Mouse (Mus musculus): ENCODE measurements around the gene Irf2bp2.
"Not testable (repeated sequence)": the region's sequence is repeated elsewhere in the genome, so short reads cannot be mapped to it uniquely, and the experiment has no call there.

Gene Irf2bp2

DNA sequence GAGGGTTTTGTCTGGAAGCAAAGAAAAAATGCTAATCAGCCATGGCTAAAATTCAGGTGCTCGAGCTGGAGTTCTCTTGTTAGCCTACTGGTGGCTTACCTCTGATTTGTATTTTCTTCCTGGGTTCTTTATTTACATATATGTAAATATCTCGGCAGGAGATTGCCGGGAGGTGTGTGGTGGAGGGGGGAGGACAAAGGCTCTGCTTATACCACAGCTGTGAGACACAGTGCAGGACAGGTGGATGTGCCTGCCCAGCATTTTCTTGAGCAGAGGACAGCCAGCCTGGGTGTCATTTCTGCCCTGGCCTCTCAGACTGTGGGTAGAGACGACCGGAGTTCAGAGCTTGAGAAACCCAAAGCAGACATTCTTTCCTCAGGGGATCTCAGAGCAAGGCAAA lies 7.5 kb upstream of the Irf2bp2 start:
- no peak for DNase-seq

DNA sequence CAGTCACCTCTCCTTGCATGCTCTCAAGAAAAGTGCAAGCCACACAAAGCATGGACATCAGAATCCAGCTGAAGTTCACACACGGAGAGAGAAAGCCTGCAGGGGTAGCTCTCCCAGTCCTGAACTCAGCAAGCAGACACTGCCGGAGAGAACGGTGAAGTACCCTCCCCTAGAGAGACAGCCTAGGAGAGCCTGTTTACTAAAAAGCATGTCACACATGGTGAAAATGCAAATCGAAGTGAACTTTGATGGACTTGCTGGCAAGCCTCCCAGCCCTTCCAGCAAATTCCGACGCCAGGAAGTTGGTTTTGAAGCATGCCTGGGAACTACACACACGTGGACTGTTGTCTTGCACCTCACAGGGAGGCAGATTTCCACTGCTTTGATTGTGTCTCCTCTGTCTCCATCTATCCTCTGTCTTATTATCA lies 7.0 kb upstream of the Irf2bp2 start:
- peak; percentile 89 to 90 for DNase-seq

DNA sequence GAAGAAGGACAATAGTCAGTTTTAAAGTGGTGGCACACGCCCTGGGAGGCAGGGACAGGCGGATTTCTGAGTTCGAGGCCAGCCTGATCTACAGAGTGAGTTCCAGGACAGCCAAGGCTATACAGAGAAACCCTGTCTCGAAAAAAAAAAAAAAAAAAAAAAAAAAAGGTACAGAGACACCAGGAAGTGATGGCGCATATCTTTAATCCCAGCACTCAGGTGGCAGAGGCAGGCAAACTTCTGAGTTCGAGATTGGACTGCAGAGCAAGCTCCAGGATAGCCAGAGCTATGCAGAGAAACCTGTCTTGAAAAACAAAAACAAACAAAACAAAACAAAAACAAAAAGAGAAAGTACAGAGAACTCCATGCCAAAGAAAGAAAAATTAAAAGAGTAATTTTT lies 6.6 kb upstream of the Irf2bp2 start:
- DNase-seq: not testable (repeated sequence)

DNA sequence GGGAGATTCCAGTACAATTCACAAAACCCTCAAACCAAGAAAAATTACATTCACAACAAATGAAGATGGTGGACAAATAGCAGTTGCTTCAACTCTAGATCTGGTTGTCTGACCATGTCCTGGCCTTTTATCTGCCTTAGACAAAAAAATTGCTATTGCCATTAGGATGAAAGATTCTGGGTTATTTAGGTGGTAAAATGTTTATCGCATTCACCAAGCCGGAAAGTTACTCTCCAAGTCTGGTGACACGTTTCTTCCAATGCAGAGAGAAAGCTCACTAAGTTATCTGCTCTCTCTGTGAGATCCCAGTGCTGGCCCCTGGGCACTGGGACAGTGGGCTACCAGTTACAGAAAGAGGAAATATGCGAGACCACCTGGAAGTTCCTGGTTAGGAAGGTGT lies 5.5 kb upstream of the Irf2bp2 start:
- DNase-seq: no peak

DNA sequence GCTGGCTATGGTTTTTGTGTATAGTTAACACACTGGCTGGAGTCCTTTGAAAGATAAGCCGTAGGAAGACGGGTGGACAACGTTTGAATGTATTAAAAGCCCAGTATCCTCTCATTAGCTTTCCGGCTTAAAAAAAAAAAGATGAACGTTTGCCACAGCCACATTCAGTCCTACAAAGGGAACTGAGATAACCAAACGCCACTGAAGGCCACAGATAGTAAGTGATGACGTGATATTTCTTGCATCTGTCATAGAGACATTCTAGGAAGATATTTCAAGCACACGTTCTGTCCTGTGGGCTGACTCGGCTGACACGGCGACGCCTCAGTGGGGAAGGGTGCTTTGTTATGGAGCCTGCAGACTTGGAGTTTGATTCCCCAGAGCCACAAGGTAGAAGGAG lies 4.4 kb upstream of the Irf2bp2 start:
- DNase-seq: no peak

DNA sequence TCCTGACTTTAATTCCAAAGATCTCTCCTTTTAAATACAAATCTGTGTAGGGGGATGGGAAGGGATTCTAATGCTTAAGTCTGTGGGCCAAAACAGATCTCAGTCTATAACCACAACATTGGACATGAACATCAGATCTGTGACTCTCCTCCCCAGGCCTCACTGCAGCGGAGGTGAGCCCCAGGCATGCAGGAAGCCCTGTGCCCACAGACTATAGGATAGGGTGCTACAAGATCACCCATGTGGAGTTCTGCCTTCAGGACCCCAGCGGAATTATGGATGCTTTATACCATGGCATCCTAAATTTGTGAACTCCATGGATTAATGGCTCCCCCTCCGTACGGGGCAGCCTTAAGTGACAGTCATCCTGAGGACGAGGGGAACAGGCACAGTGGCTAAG lies 2.9 kb upstream of the Irf2bp2 start:
- DNase-seq: no peak

DNA sequence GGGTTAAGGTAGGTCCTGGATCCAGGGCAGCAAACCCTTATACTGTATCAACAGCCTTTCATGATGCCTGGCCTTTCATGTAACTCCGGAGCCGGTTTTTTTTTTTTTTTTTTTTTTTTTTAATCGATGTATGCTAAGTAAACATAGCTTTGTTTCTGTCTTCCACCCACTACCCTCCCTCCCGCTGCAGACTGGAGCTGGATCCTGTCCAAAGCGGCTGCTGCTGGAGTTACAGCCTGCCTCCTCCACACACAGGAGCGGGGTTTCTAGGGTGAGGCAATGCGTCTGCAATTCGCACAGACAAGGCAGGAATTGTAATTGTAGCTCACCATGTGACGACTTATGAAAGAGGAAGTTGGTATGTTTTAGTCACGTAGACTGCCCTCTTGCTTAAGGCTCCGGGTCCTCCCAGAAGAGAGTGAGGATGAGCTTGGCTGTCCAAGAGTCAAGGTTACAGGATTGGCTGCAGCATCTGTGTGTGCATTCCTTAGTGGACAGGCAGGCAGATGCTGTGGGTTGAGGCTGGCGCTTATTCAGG lies 2.4 kb upstream of the Irf2bp2 start:
- peak; percentile 81 to 85 for DNase-seq

DNA sequence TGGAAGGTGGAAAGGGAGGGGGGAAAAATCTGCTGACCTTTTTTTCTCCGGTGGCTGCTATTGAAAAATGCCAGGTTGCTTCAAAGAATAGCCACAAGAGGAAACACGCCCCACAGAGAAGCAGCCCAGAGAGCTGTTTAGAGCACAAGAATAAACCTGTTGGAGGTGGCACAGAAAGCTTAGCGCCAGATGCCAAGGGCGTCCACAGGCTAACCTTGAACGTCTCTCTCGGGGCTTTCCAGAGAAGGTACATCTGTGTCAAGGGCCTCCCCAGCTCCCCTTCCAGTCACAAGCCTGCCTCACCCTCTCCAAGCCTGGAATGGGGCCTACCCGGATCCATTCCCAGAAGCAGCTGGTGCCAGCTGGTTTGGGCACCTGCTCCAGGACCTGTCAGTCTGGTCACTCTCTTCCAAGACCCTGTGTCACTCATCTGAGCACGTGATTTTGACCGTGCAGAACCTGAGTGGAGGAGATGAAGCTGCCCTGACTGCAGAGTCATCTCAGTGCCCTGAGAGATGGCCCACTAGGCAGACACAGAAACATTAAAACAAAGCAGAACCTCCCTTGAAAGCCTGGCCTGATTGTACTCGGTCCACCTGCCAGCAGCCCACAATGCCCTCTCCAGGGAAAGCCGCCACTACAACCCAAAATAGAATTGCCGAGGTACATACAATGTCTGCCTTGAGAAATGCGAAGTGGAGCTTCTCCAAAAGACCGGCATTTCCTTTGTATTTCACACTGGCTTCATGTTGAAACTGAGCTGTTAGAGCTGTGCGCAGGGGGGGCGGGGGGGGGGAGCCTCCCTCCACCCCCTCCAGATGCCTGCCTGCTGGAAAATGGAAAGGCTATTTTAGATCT lies 1.6 kb upstream of the Irf2bp2 start:
- peak; percentile 73 to 85 for DNase-seq

DNA sequence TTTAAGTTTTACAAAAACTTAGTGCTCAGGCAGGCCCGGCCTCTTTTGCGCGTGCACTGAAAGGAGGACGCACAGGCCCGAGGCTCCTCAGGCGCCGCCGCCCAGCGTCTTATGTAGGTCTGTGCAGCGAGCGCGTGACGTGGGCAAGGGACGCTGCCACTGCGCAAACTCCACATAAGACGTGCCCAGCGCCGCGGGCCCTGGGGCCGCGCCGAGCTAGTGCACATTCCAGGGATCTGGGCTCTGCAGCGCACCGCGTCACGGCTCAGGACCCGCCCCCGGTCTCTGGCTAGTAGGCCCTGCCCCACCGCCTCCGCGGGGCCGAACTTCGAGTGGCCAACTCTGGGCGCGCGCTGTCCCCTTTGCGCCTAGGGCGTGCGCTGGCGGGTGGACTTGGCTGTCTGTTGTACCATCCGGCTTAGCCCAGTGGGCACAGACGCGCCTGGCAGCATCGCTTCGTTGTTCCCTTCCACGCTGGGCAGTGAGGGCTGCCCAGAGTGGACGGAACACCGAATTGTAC lies 755 bp upstream of the Irf2bp2 start:
- peak; percentile 99 for DNase-seq

DNA sequence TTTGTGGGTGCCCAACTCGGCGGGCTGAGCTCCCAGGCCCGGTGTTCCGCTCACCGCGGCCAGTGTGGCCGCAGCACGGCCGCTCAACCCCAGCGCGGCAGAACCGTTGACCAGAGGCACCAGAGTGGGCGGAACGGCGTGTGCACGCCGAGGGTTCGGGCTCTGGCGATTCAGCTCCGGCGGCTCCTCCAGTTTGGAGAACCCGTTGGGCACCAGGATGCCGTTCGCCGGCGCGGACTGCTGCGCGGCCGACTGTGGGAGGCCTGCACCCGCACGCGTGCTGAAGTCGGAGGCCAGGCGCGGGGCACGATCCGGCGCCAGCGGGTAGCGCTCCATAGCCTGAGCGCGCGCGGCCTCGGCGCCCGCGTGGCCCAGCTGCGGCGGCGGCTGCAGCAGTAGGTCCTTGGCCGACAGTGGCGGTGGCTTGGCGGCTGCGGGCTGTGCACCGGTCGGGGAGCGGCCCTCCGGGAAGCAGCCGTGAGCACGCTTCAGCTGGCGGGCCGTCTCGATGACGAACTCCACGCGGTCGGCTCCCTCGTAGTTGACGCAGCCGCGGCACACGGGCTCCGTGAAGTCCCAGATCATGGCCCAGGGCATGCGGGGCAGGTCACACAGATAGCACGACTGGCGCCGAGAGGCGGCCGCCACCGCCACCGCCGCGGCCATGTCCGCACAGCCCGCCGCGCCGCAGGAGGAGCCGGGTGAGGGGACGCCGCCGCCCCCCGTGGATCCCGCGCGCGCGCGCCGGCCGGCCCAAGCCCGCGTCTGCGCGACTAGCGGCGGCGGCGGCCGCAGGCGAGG lies 815 bp downstream of the Irf2bp2 start:
- no peak for DNase-seq

DNA sequence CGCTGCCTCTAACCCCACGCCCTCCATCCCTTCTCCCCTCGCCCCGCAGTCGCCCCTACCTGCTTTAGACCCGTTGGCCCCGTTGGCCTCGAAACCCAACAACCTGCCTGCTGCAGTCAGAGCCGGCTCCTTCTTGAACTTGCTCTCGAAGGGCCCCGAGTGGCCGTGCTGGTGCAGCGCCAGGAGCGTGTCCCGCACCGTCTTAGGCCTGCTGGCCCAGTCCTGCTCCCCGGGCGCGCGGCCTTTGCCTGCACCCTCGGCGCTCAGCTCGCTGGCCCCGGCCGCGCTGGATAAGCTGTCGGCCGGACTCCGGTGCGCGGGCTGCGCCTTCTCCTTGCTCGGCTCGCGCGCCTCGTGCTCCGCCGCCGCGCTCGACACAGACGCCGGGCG lies 1.4 kb downstream of the Irf2bp2 start:
- DNase-seq: no peak

DNA sequence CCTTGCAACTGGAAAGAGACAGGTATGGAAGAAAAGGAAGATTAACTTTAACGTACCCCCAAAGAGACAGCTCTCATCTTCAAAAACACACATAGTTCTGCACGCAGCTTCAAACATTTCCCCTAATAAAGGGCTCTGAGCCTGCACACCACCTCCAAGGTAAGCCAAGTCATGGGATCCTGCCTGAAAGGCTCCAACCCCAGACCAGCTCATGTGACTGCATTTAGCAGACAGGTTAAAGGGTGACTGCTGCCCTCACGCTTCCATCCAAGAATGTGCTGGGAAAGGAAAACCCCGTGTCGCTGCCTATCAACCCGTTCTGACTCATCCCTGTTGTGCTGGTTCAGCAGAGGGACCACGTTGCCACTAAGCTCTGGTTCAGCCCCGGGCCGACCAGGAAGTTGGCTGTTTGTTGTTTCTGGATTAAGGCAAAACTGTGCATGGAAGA lies 1.9 kb downstream of the Irf2bp2 start:
- DNase-seq: peak; percentile 88 to 90

DNA sequence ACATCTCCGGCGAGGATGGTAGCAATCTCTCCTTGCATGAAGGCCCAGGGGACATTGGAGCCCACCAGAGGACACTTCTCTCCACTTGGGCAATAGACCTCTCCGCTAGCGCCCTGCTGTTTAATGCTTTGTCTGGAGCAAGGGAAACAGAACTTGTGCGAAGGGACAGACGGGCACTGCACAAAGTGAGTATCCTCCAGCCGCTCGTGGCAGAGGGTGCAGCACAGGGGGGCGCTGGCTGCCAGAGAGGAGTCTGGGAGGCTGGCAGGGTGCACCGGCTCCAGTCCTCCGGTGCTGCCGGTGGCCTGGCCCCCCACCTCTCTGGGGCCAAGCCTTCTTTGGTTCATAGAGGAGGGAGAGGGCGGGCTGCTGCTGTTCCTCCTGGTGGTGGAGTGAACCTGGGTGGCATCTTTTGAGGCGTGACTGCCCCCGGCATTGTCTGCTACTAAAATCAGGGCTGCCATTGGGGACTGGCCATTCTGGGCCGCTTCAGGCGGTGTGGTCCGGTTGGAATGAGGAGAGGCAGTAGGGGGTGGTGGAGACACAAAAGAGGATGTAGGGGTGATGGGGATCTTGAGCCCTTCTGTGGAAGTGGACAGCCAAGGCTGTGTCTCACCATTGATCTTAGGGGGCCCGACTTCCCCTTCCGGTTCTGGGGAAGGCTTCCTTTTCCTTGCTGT lies 2.5 kb downstream of the Irf2bp2 start:
- DNase-seq: no peak

DNA sequence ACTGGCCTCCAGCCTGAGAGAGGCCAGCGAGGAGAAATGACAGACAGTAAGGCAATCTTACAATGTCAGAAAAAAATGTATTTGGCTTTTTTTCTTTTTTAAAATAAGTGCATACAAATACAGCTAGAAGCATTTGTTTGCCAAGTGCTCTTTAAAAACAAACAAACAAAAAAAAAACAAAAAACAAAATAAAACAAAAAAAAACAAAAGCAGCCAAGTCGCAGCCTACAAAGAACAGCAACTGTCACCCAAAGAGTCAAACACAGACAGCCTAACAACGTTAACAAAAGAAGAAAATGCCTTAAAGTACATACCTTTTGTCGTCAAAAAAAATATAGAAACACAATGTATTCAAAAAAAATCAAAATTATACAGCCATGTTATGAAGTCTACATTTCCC lies 3.2 kb downstream of the Irf2bp2 start:
- no peak for DNase-seq

DNA sequence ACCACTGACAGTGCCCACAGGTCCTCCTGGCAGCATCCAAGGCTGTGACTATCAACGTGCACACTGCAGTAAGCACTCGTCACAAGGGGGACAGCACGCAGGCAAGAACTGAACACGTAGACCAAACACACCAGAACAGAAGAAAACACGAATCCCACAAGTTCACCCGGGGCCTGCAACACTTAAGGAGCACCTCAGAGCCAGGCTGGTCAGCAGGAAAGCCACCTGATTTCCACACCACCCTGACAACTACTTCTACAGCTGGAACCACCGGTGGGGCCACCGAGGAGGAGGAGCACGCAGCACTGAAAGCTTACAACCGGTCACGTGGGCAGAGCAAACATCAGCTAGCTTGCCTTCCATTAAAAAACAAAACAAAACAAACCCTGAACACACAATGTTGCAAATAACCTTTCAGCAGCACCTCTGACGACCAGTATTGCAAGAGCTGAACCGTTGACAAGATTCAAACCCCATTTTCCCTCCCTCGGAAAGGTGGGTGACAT lies 3.7 kb downstream of the Irf2bp2 start:
- DNase-seq: peak; percentile 77

DNA sequence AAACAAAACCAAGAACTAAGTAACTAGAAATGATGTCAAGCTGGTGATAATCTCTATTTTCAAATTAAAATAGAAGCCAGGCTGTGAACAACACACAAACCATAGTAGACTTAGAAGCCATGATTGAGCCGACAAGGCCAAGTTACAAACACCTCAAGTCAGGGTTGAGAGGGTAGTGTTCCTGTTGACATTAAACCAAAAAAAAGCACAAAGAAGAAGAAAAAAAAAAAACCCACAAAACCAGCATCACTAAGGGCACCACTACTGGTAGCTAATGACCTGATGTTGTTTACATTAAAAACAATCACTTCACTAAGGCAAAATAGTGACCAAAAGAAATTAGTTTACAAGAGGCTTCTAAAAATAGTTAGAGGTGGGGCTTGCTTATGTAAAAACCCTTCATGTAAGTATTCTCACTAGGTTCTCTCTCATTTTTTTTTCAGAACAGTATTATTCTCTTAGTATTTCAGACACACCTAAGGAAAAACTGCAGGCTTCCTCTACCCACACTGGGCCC lies 4.2 kb downstream of the Irf2bp2 start:
- no peak for DNase-seq

DNA sequence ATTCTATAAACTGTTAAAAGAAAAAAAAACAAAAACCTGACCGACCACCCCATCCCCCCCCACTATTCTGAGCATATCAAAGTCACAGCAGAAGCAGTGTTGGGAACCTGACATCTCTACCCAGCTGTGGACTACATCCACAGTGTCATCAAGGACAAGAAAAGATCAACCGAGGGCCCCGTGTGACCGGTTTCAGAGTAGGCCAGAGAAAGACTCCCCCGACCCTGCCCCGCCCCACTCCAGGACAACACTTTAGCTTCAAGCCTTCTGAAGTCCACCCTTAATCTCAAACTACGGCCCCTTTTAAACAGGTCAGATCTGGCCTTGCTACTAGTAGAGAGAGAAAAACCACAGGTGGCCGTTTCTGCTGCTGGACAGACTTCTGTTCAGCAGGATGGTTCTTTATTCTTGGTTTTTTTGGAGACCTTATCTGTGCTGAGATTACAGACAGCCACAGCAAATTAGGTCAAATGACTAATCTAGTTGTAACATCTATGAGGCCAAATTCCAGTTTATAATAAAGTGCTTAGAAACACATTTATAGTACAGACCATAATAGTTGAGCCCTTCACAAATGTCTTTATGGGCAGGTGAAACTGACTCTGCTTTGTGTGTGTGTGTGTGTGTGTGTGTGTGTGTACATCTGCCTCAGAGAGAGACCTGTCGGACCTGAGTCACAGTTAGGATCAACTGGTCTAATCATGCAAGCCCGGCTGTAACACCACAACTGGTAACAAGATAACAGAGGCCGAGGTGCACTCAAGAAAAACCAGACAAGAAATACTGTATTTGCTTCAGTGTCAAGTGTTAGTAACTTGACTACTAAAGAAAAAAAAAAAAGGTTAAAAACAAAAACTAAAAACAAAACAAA lies 4.9 kb downstream of the Irf2bp2 start:
- DNase-seq: no peak

DNA sequence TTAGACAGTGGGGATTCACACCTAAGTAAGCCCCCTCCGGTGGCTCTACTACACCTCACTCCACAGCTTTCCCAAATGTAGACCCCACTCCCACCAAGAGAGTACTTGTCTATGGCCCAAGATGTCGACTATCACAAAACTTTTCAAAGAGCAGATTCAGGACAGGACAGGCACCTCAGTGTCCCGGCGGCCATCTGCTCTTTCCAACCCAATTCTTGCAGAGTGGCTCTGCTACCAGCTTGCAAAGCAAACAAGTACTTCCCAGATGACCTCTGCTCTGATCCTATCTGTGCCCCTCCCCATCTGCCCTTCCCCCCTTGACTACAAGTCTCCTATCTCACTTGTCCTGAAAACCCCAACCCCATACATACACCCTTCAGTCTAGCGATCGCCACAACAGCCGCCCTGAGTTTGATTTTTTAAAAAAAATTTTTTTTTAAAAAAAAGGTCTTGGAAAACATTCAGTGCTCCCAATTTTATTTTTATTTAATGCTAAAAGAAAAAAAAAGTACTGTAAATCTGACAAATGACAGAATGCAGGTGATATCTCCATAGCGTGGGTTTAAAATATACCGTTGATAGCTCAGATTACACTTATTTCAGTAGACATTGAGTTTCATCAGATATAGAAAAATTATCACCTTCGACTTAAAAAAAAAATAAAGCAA lies 5.8 kb downstream of the Irf2bp2 start:
- DNase-seq: no peak

DNA sequence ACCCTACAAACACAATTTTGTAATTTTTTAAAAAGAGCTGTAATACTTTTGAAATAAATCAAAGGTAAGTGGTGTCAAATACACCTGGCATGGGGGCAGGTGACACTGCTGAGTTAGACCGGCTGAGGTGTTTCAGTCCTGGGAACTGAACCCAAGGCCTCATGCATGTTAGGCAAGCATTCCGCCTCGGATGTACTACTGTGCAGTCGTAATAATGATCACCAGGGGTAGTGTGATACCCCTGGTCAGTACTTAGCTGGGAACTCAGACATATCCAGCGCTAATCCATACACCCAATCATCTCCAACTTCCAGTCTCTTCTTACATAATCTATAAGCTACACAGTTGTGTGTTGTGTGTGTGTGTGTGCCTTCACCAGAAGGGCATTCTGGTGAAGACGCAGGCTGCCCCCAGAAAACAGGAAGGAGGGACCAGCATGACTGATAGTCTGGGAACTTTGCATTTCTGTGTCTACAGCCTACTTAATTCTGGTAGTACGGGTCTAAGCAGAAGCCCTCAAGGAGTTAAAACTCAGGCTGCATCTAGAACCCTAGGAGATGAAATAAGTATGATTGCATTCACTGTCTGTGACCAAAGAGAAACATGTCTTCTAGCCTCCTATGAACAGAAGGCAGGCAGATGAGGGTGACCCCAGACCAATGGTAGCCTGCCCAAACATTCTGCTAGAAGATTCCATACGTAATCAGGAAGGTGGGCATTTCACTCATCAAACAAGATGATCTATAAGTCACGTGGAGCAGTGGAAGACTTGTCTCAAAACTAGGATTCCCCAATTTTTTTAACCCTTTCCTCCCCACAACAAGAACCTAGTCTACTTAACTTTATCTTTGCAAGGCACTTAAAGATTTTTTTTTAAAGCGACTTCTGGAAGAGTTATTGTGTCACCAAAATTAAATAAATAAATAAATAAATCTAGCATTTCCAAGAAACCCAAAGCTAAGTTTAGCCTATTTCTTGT lies 6.9 kb downstream of the Irf2bp2 start:
- no peak for DNase-seq

DNA sequence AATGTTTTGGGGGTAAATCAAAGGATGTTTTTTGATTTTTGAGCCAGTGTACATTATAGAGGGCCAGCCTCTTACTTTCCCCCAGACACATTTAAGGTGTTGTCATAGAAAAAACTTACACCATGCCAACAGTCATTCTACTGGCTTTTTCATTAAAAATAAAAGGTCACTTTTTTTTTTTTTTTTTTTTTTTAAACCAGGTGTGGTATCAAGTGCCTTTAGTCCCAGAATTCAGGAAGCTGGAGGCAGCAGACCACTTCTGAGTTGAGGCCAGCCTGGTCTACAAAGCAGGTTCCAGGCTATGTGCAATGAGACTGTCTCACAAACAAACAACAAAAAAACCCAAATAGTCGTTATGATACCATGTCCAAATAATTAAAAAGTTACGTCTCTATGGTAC lies 7.7 kb downstream of the Irf2bp2 start:
- no peak for DNase-seq

All from kidney, adult 8-10 months (tissue).